Mouse (Mus musculus) kidney, embryonic 15.5 days (tissue): ENCODE measurements around the gene 4931406C07Rik. TPM values are rescaled to one million over a fixed set of nuclear protein-coding genes. Genes with fewer than 3 reads are reported as not detected.
"Not testable (repeated sequence)": the region's sequence is repeated elsewhere in the genome, so short reads cannot be mapped to it uniquely, and the experiment has no call there.

Experiments
- ATAC-seq: fragments of 200-750 bp; cut with Nextera tagmentation; replicated peaks from 2 replicates; pipeline ENCODE4 v1.8.0; 2017; ENCODE audit warnings: moderate TSS enrichment; ENCODE audit not compliant: low FRiP score
- H3K27ac ChIP-seq: fragments of 300-500 bp; sonication (generic); 2 replicates; pipeline ENCODE4 v1.5.1; 2015; ENCODE audit warnings: mild to moderate bottlenecking, inconsistent platforms
- H3K27me3 ChIP-seq: fragments of 300-500 bp; sonication (generic); 2 replicates; pipeline ENCODE4 v1.6.1; 2015; ENCODE audit warnings: inconsistent platforms
- H3K36me3 ChIP-seq: fragments of 300-500 bp; sonication (generic); 2 replicates; pipeline ENCODE4 v1.6.1; 2015; ENCODE audit warnings: inconsistent platforms
- H3K4me1 ChIP-seq: fragments of 300-500 bp; sonication (generic); 2 replicates; pipeline ENCODE4 v1.6.1; 2015; ENCODE audit warnings: inconsistent platforms
- H3K4me2 ChIP-seq: fragments of 300-500 bp; sonication (generic); 2 replicates; pipeline ENCODE4 v1.6.1; 2015; ENCODE audit warnings: moderate library complexity, mild to moderate bottlenecking, inconsistent platforms
- H3K4me3 ChIP-seq: fragments of 300-500 bp; sonication (generic); replicated peaks from 2 replicates; pipeline ENCODE4 v1.5.1; 2015; ENCODE audit warnings: mild to moderate bottlenecking, inconsistent platforms
- H3K9ac ChIP-seq: fragments of 300-500 bp; sonication (generic); 2 replicates; pipeline ENCODE4 v1.6.1; 2015; ENCODE audit warnings: mild to moderate bottlenecking, inconsistent platforms
- H3K9me3 ChIP-seq: fragments of 300-500 bp; sonication (generic); replicated peaks from 2 replicates; pipeline ENCODE4 v1.6.1; 2016; ENCODE audit warnings: inconsistent platforms
- whole genome bisulfite sequencing: fragments of 180-500 bp; shearing (Covaris S2); methylation state at CpG from one replicate; pipeline ENCODE4 v1.1.7; 2015; ENCODE audit warnings: mixed read lengths; 5-methylcytosine and 5-hydroxymethylcytosine counted together
- polyA plus RNA-seq: library from polyadenylated mRNA; unstranded; fragments of >200 nt; fragmentation: Nextera tagmentation; extraction: Ambion mirVana; gene quantifications from 2 replicates; pipeline ENCODE4 v1.2.1, GENCODE M21; 2015

The 4931406C07Rik gene
- 18.2 and 20.7 TPM in 2 replicates for polyA plus RNA-seq

GRCm38 (mm10) chr9:15306398-15307119, at the start of gene 4931406C07Rik:
Gene 4931406C07Rik (minus strand): TSS chr9:15306448.
- WGBS, result under 1% methylated on average over 35 of the region's 35 CpGs
- peak within 1 kb of the TSS; percentile 97 for H3K4me3 ChIP-seq
- peak within 1 kb of the TSS; percentile 99 for H3K9ac ChIP-seq
- H3K27ac ChIP-seq, result peak within 1 kb of the TSS; percentile 95
- no peaks in the 10 kb centered on the region for H3K27me3 ChIP-seq
- H3K36me3 ChIP-seq, result peaks cover 33% of the 10 kb centered on the region
- ATAC-seq, result peak; percentile 85
- H3K4me1 ChIP-seq, result peaks cover 36% of the 10 kb centered on the region
- H3K4me2 ChIP-seq, result peak within 1 kb of the TSS; percentile 63
- no peaks in the 10 kb centered on the region for H3K9me3 ChIP-seq

- Histone ChIP-seq H3K4me1 (no peaks in the 10 kb centered on the region), H3K27me3 (no peaks in the 10 kb centered on the region), H3K27ac (no peak overlapping the region), H3K4me2 (no peak overlapping the region), H3K9ac (no peak overlapping the region), H3K9me3 (no peaks in the 10 kb centered on the region), H3K4me3 (no peak overlapping the region), H3K36me3 (peaks cover 80% of the 10 kb centered on the region)
- WGBS, result 49% methylated on average over 2 of the region's 2 CpGs
- ATAC-seq, result 0 out of 2 replicates have a peak, but pooled peaks have one; percentile 62
Observed at GRCm38 (mm10) chr9:15349925-15350324, 43.7 kb upstream of the 4931406C07Rik start.

- Histone ChIP-seq H3K9me3 (no peaks in the 10 kb centered on the region), H3K4me3 (no peak overlapping the region), H3K36me3 (peaks cover 92% of the 10 kb centered on the region), H3K9ac (no peak overlapping the region), H3K4me1 (no peaks in the 10 kb centered on the region), H3K27ac (no peak overlapping the region), H3K4me2 (no peak overlapping the region), H3K27me3 (no peaks in the 10 kb centered on the region)
- no peak for ATAC-seq
- WGBS, result 86% methylated on average over 4 of the region's 4 CpGs
Observed at GRCm38 (mm10) chr9:15337776-15338175, 31.5 kb upstream of the 4931406C07Rik start.

- H3K36me3 ChIP-seq, result peaks cover 79% of the 10 kb centered on the region
- H3K4me1 ChIP-seq, result no peaks in the 10 kb centered on the region
- WGBS, result 74% methylated on average over 2 of the region's 2 CpGs
- H3K9ac ChIP-seq, result no peak overlapping the region
- no peak overlapping the region for H3K4me2 ChIP-seq
- ATAC-seq, result 0 out of 2 replicates have a peak, but pooled peaks have one; percentile 25
- no peaks in the 10 kb centered on the region for H3K27me3 ChIP-seq
- H3K4me3 ChIP-seq, result no peak overlapping the region
- H3K9me3 ChIP-seq, result no peaks in the 10 kb centered on the region
- H3K27ac ChIP-seq, result no peak overlapping the region
Observed at GRCm38 (mm10) chr9:15318170-15318742, 12.0 kb upstream of the 4931406C07Rik start.

- no peak overlapping the region for H3K9ac ChIP-seq
- no peak overlapping the region for H3K4me2 ChIP-seq
- no peaks in the 10 kb centered on the region for H3K27me3 ChIP-seq
- H3K4me3 ChIP-seq, result no peak overlapping the region
- 61% methylated on average over 5 of the region's 5 CpGs for WGBS
- H3K27ac ChIP-seq, result no peak overlapping the region
- H3K9me3 ChIP-seq, result no peaks in the 10 kb centered on the region
- peaks cover 79% of the 10 kb centered on the region for H3K36me3 ChIP-seq
- H3K4me1 ChIP-seq, result no peaks in the 10 kb centered on the region
- ATAC-seq, result no peak
Observed at GRCm38 (mm10) chr9:15317223-15318169, 11.2 kb upstream of the 4931406C07Rik start.

GRCm38 (mm10) chr9:15316296-15316695, 10.0 kb upstream of the 4931406C07Rik start:
- WGBS, result 90% methylated on average over 2 of the region's 2 CpGs
- not testable (repeated sequence) for ATAC-seq

GRCm38 (mm10) chr9:15314619-15315018, 8.4 kb upstream of the 4931406C07Rik start:
- Histone ChIP-seq H3K27me3 (no peaks in the 10 kb centered on the region), H3K9ac (no peak overlapping the region), H3K27ac (no peak overlapping the region), H3K4me3 (no peak overlapping the region), H3K9me3 (no peaks in the 10 kb centered on the region), H3K4me2 (no peak overlapping the region), H3K4me1 (no peaks in the 10 kb centered on the region), H3K36me3 (peaks cover 86% of the 10 kb centered on the region)
- no peak for ATAC-seq
- WGBS, result 98% methylated on average over 1 of the region's 1 CpGs

More at GRCm38 (mm10) chr9:15316296-15316695, 10.0 kb upstream of the 4931406C07Rik start:
- H3K9ac ChIP-seq, H3K4me2 ChIP-seq, H3K9me3 ChIP-seq, H3K4me1 ChIP-seq, H3K27ac ChIP-seq, H3K27me3 ChIP-seq, H3K4me3 ChIP-seq: not testable (repeated sequence)
- H3K36me3 ChIP-seq, result peaks cover 78% of the 10 kb centered on the region

GRCm38 (mm10) chr9:15313633-15314032, 7.4 kb upstream of the 4931406C07Rik start:
- no peak overlapping the region for H3K9ac ChIP-seq
- H3K27ac ChIP-seq, result no peak overlapping the region
- 81% methylated on average over 5 of the region's 5 CpGs for WGBS
- H3K4me3 ChIP-seq, result no peak overlapping the region
- no peak overlapping the region for H3K4me2 ChIP-seq
- H3K4me1 ChIP-seq, result peaks cover 9% of the 10 kb centered on the region
- H3K9me3 ChIP-seq, result no peaks in the 10 kb centered on the region
- peaks cover 95% of the 10 kb centered on the region for H3K36me3 ChIP-seq
- H3K27me3 ChIP-seq, result no peaks in the 10 kb centered on the region
- no peak for ATAC-seq

GRCm38 (mm10) chr9:15312054-15312735, 5.9 kb upstream of the 4931406C07Rik start:
- Histone ChIP-seq H3K4me3 (no peak overlapping the region), H3K27ac (no peak overlapping the region), H3K4me2 (no peak overlapping the region), H3K9ac (no peak overlapping the region), H3K4me1 (peaks cover 23% of the 10 kb centered on the region), H3K36me3 (peaks cover 86% of the 10 kb centered on the region), H3K9me3 (no peaks in the 10 kb centered on the region), H3K27me3 (no peaks in the 10 kb centered on the region)
- ATAC-seq, result no peak
- WGBS, result 93% methylated on average over 2 of the region's 2 CpGs

- Histone ChIP-seq H3K9me3 (no peaks in the 10 kb centered on the region), H3K4me3 (no peak overlapping the region), H3K4me1 (peaks cover 30% of the 10 kb centered on the region), H3K9ac (no peak overlapping the region), H3K4me2 (no peak overlapping the region), H3K27me3 (no peaks in the 10 kb centered on the region), H3K27ac (no peak overlapping the region), H3K36me3 (peaks cover 68% of the 10 kb centered on the region)
- ATAC-seq, result no peak
- WGBS, result 93% methylated on average over 1 of the region's 1 CpGs
Observed at GRCm38 (mm10) chr9:15310179-15310578, 3.9 kb upstream of the 4931406C07Rik start.

GRCm38 (mm10) chr9:15309425-15309824, 3.2 kb upstream of the 4931406C07Rik start:
- no peak for ATAC-seq
- no peak overlapping the region for H3K9ac ChIP-seq

More at GRCm38 (mm10) chr9:15309425-15309824, 3.2 kb upstream of the 4931406C07Rik start:
- H3K4me1 ChIP-seq, result peaks cover 30% of the 10 kb centered on the region
- peak overlapping the region; percentile 2 for H3K4me3 ChIP-seq
- peak overlapping the region; percentile 43 for H3K4me2 ChIP-seq
- H3K36me3 ChIP-seq, result peaks cover 61% of the 10 kb centered on the region
- no peaks in the 10 kb centered on the region for H3K9me3 ChIP-seq
- no peak overlapping the region for H3K27ac ChIP-seq
- no peaks in the 10 kb centered on the region for H3K27me3 ChIP-seq
- WGBS, result 63% methylated on average over 4 of the region's 4 CpGs
